Mouse (Mus musculus) left cerebral cortex, adult 9 months (tissue): ENCODE data around the gene Cks2.
"Not testable (repeated sequence)": the region's sequence is repeated elsewhere in the genome, so short reads cannot be mapped to it uniquely, and the experiment has no call there.

Source experiments
- DNase-seq, 2 experiments: peaks; one replicate each; pipeline ENCODE4 v3.0.0; 2022; ENCODE audit warnings: low spot score in 2 of 2

The Cks2 gene

DNA sequence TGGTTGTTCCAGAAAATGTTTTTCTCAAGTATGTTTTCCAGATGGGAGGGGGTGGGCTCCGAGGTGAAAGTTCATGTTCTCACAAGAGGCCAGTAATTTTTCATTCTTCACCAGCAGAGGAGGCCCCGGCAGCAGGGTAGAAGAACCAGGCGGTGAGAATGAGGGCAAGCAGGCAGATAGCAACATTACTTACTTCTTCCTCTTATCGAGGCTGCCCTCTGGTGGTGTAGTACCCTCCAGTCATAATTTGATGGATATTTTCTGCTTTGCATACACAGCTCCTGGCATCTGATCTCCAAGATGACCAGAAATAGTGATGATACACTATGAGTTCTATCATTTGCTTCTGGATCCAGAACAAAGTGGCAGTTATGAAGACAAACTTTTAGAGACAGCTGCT lies 6.1 kb upstream of the Cks2 start:
- no peak for DNase-seq

- DNase-seq: no peak
Measured at GRCm38 (mm10) chr13:51641424-51641823, 3.6 kb upstream of the Cks2 start.

DNA sequence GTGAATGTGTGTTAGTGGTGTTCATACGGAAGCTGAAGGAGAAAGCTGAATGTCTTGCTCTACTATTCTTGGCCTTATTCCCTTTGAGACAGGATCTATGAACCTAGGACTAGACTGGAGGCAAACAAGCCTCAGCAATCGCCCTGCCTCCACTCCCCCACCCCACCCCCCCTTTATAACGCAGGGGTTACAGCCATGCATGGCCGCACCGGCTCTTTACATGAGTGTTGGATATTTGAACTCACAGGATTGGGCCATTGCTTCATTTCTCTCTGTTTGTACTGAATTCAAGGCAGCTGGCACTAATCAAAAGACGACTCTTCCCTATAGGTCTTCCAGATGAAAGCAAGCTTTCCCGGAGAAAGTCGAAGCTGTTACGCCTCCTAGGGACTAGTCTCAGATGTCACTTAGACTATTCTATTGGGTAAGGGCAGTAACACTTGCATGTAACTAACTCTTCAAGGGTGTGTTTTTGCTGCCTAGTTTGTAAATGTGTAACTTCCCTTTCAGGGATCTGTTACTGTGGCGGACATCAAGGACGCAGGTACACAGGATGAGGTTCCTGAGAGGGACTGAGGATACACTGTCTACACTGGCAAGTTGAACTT lies 2.8 kb upstream of the Cks2 start:
- DNase-seq: no peak

GRCm38 (mm10) chr13:51643924-51644828 lies 856 bp upstream of the Cks2 start:
- no peak for DNase-seq

DNA sequence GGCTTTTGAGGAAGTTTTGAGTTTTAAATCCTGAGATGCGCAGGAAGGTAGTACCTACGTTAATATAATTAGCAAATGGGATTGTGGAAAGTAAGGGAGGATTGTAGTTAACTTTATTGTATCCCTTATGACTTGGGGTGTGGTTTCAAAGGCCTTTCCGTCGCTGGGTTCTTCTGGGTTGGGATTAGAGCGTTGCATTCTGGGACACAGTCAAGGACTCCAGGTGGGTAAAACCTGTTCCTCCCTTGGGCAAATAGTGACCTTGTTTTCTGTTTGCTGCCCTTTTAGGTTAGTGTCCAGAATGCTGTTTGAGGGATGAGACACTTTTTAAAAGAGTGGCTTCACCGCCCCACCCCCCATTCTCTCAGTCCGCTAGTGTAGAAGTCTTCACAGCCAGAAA lies 840 bp downstream of the Cks2 start:
- DNase-seq: no peak

DNA sequence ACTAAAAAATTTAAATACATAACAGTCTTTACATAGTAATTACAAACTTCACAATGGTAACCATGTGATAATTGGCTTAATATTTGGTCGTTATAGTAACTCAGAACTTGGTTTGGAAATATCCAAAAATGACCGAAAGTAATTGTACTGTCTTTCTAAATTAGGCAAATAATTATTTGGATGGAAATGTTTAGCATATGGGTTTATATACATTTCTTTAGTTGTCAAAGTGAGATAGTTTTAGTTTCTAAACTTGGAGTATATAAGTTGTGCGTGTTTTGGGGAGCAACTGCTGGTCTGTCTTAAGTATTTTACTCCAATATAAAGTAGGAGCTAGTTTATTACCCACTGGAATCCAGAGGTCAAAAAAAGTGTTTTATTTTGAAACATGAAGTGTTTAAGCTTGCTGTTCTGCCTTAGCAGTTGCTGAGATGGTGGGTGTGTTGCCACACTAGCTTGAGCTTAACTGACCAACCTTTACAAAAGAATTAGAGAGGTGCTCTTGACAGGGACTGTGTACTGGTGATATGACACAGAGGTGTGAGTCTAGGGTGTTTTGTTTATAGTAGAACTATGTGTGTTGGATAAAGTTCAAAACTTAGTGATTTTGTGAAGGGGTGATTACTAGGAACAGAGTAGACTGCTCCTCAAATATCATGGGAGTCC lies 1.5 kb downstream of the Cks2 start:
- no peak for DNase-seq

DNA sequence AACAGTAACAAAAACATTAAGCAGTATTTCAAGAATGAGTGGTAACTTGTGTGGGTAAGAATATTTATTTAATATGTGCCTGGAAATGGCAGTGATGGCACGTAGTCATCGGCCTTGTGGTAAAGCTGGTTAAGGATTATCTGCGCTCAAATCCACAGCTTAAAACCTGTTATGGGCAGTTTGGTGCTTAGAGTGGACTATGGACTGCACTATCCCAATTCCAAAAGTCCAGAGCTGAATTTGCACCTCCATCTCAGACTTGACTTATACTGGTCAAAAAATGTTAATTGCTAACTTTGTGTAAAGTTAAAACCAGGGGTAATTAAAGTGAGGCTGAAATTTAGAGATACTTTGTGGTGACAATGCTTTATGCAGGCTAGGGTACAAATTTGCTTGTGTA lies 2.7 kb downstream of the Cks2 start:
- no peak for DNase-seq

DNA sequence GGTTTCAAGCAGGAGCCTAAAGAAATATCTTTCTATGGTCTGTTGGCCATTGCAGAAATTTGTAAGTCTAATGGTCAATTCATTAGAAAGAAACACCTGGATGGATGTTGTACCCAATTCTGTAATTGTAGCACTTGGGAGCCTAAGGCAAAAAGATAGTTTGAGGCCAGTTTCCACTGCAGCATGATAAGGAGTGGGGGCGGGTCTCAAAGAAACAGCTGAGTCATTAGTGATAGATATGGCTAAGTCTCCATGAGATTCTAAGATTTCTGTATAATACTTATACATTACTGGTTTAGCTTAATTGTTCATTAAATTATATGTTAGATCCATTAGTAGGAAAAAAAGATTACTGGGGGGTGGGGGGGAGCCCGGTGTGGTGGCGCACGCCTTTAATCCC lies 3.2 kb downstream of the Cks2 start:
- DNase-seq: no peak

DNA sequence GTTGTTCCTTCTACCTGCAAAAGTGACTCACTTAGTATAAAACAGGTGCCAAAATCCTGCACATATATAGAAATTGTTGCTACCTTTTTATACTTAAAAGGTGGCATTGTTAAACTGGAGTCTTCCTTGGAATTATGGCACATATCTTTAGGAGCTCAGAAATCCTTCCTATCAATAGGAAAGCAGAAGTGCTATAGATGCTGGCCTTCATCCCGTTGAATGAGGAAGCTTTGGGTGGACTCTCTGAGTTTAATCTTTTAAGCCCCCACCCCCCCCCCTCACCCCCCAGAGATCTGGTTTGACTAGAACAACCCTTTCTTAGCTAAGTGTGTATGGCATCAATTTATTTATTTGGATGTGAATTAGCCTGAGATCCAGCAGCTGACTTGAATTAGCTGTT lies 4.7 kb downstream of the Cks2 start:
- no peak for DNase-seq

DNA sequence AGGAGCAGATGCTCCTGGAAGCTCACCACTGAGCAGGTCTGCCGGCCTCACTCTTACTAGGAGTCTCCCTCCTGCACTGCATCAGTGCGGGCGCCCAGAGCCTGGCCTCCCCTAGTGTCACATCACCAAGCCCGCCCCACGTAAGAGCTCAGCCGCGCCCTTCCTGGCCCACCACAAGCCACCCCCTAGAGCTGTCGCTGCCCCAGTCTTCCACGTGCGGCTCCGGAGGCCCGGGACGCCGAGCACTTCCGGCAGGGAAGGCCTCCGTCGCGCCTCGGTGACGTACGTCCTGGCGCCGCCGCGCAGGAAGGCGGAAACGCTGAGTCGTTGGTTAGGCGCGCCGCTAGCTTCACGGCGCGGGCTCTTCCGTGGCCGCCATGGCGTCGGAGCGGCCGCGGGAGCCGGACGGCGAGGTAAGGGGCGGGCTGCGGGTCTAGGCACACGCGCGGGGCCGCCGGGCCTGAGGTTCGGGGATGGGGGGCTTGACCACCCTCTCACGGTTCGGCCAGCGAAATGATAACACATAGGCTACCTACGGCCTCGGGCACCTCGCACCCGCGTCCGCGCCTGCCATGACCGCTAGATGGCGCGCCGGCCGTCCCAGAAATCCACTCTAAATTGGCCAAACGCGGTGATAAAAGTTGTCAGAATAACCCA lies 6.5 kb downstream of the Cks2 start, which contains the start of gene Secisbp2:
Gene Secisbp2, plus strand, starts transcription at position 290 of the 657 bp plus-strand sequence.
- DNase-seq: peak; percentile 74 to 92

DNA sequence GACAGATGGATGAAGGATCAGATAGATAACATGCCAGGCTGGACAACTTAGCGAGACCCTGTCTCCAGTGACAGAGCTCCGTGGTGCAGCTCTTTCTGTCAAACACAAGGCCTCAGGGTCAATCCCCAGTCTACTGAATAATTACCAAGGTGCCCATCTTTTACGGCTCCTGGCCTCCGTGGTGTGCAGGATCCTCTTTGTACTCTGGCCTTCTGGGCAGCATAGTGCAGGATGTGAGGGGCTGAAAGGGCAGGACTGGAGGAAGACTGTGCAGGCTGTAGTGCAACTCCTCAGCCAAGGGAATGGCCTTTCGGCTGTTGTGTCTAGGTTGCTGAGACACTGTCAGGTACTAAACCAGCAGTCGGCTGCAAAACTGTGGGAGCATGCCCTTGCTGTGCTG lies 8.1 kb downstream of the Cks2 start:
- DNase-seq: no peak

- DNase-seq: no peak
Measured at GRCm38 (mm10) chr13:51653961-51654360, 8.9 kb downstream of the Cks2 start.

DNA sequence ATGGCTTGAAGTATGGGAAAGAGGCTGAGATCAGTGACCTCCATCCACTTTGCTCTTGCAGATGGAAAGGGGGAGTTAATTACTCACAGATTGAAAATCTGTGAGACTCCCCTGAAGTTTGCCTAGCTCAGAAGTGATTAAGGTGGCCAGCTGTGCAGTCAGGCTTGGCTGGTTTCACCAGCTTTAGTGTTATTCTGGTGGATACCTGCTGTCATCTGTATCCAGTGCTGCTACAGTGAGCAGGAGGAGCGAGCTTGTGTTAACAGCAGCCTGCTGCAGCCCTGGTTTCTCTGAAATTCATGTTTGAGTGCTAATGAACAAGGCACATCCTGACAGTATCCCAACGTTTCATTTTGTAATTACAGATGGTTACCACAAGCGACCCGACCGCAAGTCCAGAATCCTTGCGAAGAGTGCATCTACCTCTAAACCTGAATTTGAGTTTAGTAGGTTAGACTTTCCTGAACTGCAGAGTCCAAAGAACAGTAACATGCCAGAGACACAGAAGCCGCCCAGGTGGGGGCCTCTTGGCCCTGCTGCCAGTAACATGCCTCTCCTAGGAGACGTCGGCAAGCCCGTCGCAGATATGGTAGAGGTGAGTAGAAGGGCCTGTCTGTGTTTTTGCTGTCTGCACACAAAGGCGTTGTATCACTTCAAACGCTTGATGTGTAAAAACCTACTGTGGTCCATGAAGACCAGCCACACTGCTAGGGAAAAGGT lies 11.6 kb downstream of the Cks2 start:
- DNase-seq: no peak

DNA sequence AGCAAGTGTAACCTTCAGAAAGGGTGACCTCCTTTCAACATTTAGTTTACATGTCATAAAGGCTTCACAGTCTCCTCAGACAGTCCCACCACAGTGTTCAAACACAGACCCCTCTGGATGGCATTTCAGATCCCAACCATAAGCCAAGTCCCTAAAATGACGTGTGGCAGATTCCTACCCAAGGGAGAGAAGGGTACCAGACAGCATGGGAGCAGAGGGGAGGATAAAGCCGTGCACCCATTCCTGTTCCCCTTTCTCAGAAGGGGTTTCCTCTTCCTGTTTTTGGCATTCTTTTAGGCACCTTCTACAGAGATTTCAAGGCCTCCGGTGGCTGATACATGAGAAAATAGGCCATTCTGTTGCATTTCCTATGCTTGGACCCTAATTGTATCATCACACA lies 13.1 kb downstream of the Cks2 start:
- no peak for DNase-seq

DNA sequence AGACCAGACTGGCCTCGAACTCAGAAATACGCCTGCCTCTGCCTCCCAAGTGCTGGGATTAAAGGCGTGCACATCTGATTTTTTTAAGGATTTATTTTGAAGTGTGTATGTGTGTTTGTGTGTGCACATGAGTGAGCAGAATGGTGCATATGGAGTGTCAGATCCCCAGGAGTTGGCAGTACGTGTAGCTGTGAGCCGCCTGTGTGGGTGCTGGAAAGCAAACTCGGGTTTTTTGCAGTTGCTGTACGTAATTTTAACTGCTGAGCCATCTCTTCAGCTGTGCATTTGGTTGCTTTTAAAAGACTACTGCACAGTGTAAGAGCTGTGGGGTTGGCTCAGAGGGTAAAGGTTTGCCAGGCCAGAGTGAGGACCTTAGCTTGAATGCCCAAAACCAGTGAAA lies 14.5 kb downstream of the Cks2 start:
- DNase-seq: no peak

- DNase-seq: no peak
Measured at GRCm38 (mm10) chr13:51663561-51663960, 18.5 kb downstream of the Cks2 start.

DNA sequence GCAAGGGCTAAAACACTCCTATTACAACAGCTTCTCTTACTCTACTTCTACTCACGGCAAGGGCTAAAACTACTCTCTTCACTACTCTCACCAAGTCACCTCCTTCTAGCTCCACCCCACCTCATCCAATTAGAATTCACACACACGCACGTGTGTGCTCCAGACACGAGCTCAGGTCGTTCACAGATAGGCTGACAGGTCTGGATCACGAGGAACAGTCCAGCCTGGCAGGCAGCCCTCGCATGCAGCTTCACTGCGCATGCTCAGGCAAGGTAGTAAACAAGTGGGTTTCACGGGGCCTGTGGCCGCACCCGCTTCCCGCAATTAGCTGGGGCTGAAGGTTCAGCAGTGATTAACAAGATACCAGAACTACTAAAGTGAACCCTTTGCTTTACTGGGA lies 23.2 kb downstream of the Cks2 start:
- not testable (repeated sequence) for DNase-seq

DNA sequence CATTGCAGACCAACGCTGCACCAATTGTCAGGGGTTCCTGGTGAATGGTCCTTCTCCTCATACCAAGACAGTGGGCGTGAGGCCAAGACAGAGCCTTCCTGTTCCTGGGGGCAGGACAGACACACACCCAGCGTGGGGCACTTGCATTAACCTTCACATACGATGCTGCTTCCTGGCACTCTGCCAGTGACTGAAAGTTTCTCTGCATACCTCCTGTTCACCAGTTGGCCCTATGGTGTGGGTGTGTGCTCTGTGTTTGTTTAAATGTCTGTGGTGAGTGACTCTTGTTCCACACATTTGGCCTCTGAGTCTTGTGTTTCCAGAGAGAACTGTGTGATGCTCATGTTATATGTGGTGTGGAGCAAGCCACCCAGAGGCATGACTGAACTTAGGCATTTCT lies 31.6 kb downstream of the Cks2 start:
- DNase-seq: no peak

GRCm38 (mm10) chr13:51677041-51677440 lies 32.0 kb downstream of the Cks2 start:
- DNase-seq: no peak

DNA sequence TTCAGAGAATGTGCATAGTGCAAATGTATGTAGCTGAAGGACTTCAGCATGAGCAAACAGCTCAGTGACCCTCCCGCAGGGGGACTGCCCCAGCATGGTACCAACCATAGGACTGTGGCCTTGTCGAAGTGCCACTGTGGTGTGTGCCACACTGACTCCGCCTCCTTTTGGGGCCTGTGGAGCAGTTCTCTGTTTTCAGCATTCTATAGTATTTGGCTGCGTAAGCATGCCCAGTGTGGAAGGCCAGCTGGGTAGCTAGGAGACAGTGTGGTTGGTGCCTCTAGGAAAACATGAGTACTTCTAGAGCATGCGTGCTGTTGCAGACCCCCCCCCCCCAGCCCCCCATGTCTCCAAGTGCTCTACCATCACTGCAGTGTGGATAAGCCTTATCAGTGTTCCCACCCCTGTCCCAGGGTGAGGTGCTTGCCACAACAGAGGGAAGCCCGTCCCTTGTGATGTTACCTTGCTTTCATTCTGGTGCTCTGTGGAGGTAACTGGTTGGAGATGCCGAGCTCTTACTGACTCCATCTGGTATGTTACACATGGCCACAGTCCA lies 32.7 kb downstream of the Cks2 start:
- DNase-seq: no peak

GRCm38 (mm10) chr13:51678687-51679086 lies 33.7 kb downstream of the Cks2 start:
- no peak for DNase-seq
